Mouse (Mus musculus) embryonic facial prominence, embryonic 11.5 days (tissue): ENCODE results near the gene Kif16b. TPM values are rescaled to one million over a fixed set of nuclear protein-coding genes. Genes with fewer than 3 reads are reported as not detected.

Experiments
- polyA plus RNA-seq: library from polyadenylated mRNA; unstranded; fragments of >200 nt; fragmentation: Nextera tagmentation; extraction: Ambion mirVana; gene quantifications from 2 replicates; pipeline ENCODE4 v1.2.1, GENCODE M21; 2014

The Kif16b gene
- polyA plus RNA-seq, 1 experiment from 2014 or later = 10.4 TPM

Other genes starting within 250 kb of the Kif16b start
- 129 and 165 TPM in 2 replicates for gene Snrpb2, start 161.5 kb upstream of the Kif16b start, polyA plus RNA-seq
- 6.7 and 9.2 TPM in 2 replicates for gene Otor, start 176.9 kb upstream of the Kif16b start, polyA plus RNA-seq